Mouse (Mus musculus): ENCODE measurements around the gene Pcnx3.

GRCm38 (mm10) chr19:5621884-5622283 lies 66.8 kb downstream of the Pcnx3 start:
- no peak for TF ChIP-seq POLR2A (IDR thresholded peaks at IDR 0.05; ENCODE audit: control insufficient read depth, extremely low read depth, insufficient read depth, low read length, poor library complexity)
- no peak for TF ChIP-seq CTCF (IDR thresholded peaks at IDR 0.05; ENCODE audit: borderline replicate concordance, control insufficient read depth, extremely low read depth, insufficient read depth, low read length, poor library complexity)
